Mouse (Mus musculus) layer of hippocampus, adult 18-20 months (tissue): ENCODE measurements around the gene Tbc1d8. TPM values are rescaled to one million over a fixed set of nuclear protein-coding genes. Genes with fewer than 3 reads are reported as not detected.

Experiments
- DNase-seq, 2 experiments: peaks; one replicate each; pipeline ENCODE4 v3.0.0; 2022; ENCODE audit warnings: low spot score in 2 of 2
- total RNA-seq, 2 experiments: library from RNA; stranded (reverse); gene quantifications; 2 replicates each; pipeline ENCODE4 v1.2.3; 2021

Gene Tbc1d8
- total RNA-seq, 2 experiments from 2014 or later, result 8.8 to 12.4 TPM

GRCm38 (mm10) chr1:39448238-39448637, 30.3 kb downstream of the Tbc1d8 start:
- no peak for DNase-seq

- peak; percentile 46 to 74 for DNase-seq
These were observed 32.4 kb downstream of the Tbc1d8 start for GRCm38 (mm10) chr1:39446178-39446577.

DNA sequence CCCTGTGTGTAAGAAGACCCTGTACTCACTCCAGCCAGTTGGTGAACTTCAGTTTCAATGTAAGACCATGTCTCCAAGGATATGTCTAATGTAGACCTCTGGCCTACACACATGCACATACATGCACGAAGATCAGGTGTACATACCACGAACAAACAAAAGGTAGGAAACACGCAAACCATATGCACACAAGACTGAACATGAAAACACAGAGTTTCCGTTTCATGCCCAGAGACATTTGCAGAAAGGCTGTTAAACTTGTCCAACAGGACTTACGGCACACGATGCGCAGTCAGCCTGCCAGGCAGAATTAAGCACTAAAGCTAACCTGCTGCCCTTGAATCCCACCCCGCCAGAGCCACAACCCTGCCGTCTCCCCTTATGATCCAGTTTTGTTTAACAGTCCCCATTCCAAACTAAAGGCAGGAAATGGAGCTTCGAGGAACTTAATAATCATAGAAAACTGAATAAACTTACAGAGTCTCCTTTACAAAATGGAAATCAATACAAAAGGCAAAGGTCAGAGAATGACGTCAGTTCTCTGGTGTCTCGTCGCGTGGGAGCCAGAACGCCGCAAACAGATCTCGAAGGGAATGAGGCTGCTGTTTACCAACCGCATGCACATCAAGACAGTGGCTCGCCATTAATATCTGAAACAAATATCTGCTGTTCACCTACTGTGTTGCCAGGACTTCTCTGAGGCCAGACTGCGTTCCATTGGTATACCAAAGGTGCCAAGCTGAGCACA, 33.1 kb downstream of the Tbc1d8 start:
- DNase-seq, result no peak

DNA sequence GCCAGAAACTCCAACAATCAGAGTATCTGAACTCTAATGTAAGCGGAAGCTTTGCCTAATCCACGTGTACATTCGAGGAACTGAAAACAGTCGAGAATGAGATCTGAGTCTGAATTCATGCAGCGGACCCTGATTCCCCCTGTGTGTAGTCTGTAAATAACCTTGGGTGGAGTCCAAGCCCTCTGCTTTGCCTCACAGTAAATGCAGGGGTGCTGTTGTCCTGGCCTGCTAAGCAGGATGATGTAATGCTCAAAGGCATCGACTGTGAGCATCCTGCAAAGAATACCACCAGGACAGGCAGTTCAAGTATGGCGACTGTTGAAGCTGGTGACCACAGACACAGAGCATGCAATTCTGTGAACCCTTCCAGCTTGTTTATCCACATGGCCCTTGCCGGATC, 34.8 kb downstream of the Tbc1d8 start:
- no peak for DNase-seq

DNA sequence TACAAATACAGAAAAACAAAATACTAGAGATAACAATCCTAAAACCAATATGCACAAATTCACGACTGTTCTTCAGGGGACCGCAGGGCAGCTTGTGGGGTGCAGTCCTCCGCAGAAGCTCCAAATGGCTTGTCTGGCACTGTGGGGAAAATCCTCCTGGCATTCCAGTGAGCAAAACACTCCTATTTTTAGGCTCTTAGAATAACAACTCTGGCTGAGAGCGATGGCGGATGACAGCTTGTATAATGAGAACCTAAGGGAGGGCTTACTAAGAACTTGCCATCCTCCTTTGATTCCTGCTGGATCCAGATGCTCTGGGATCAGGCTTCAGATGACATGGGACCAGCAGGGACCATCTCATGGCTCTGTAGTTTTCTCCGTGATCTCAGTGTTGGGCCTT, 36.9 kb downstream of the Tbc1d8 start:
- peak; percentile 61 to 77 for DNase-seq

- DNase-seq, result no peak
These were observed 38.6 kb downstream of the Tbc1d8 start for GRCm38 (mm10) chr1:39439661-39440548.

DNA sequence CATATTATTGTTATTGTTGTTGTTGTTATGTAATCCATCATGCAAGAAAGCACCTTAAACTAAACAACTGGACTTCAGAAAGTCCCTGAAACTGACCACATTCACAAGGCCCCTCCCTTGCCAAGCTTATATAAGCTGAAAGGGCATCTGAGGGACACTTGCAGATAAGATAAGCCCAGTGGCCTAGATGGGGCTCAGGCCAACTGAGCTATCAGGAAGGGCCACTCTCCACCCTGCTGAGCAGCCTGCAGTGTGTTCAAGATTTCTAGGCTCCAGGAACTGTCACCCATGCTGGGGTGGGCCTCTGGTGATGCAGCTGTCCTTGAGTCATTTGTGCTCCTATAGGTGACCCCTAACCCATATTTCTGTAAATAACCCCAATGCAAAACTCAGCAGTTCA, 39.9 kb downstream of the Tbc1d8 start:
- no peak for DNase-seq

DNA sequence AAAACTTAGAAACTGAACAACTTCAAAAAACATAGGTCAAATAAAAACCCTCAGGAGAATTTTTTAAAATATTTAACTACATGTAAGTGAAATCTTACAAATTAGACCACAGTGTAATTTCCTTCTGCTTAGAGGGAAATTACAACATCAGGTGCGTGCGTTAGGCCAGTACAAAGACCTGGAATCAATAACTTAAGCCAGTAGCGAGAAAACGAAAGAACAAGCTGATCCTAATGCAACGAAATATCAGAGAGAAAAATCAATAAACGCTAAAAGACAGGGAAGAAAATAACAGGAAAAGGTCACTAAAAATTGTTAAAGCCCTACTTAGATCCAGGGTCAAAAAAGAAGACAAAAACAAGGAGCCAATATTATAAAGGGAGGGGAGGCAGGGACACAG, 44.3 kb downstream of the Tbc1d8 start:
- no peak for DNase-seq

GRCm38 (mm10) chr1:39430020-39430419, 48.5 kb downstream of the Tbc1d8 start:
- DNase-seq, result no peak

GRCm38 (mm10) chr1:39429015-39429414, 49.5 kb downstream of the Tbc1d8 start:
- no peak for DNase-seq

DNA sequence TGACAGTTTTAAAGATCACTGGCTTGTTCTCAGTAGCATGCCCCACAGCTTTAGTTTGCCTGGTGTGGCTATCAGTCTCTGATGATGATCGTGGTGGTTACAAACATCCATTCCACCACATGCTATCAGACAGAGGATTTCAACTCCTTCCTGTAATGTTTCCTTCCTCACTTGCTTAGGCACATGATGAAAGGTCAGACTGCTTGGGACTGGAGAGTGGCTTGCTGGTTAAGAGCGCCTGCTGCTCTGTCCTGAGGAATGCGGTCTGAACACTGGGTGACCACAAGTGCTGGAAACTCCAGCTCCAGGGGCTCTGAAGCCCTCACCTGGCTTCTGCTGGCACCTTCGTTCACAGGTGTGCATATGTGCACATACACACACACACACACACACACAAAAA, 50.3 kb downstream of the Tbc1d8 start:
- DNase-seq, result no peak

GRCm38 (mm10) chr1:39425497-39425896, 53.1 kb downstream of the Tbc1d8 start:
- no peak for DNase-seq

GRCm38 (mm10) chr1:39420987-39421386, 57.6 kb downstream of the Tbc1d8 start:
- no peak for DNase-seq

DNA sequence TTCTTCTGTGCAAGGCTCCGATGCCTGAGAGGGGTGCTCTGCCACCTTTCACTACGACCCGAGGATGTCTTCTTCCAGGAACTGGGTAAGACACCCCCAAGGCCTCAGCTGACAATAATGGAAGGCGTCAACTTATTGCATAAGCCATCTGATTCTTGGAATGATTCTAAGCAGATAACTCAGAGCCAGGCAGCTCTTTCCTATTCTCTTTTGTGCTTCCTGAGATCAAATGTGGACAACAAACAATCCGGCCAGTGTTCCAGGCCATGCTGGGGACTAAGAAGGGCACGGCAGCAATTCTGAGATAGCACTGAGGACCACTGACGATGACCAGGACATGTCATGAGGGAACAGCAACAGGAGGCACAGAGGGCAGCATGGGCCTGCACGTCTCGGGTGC, 59.7 kb downstream of the Tbc1d8 start:
- no peak for DNase-seq

DNA sequence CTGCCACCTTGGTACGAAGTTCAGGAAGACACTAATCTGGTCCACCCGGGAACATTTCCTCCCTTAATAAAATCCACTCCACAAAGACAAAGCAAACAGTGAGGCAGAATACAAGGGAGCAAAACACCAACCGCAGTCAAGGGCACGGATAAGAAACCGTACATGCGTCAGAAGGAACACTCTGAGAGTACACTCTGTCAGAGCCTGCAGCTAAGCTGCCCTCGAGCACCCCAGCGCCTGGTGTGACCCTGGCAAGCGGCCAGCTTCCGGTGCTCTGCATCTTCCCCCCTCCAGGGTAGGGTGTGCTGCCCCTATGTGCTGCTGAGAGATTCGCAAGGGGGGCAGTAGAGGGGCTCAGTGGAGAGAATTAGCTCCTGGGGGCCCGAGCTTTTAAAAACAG, 60.7 kb downstream of the Tbc1d8 start:
- DNase-seq, result peak in 1 of 2 experiments; percentile 7

DNA sequence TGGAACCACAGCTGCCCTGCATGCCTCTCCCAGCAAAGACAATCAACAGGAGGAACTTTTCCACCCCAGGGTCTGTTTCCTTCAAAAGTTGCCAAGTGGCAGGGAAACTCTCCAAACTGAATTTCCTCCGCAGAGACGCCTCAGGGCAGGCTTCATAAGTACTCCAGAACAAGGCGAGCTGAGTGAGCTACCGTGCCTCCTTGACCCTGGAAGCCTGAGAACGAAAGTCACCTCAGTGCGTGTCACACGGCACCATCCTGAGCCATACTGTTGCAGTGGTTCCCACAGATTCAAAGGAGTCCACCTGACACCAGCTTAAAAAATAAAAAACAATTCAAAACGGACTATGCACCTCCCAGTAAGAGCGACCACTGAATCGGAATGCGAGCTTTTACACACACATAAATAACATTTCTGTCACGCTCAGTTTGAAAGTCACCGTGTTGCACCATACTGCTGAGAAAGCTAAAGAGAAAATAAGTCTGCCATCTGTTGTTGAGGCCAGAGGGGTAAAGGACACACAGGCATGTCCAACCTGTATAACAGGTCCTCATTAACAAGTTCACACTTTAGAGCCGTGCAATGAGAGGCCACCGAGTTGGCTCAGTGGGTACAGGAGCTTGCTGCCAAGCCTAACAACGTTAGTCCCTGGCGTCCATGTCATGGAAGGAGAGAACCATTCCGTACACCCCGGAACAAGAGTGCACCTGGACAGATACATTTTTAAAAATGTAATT, 68.3 kb downstream of the Tbc1d8 start:
- no peak for DNase-seq

- no peak for DNase-seq
These were observed 69.9 kb downstream of the Tbc1d8 start for GRCm38 (mm10) chr1:39408668-39409067.

- DNase-seq, result no peak
These were observed 70.4 kb downstream of the Tbc1d8 start for GRCm38 (mm10) chr1:39408123-39408522.

DNA sequence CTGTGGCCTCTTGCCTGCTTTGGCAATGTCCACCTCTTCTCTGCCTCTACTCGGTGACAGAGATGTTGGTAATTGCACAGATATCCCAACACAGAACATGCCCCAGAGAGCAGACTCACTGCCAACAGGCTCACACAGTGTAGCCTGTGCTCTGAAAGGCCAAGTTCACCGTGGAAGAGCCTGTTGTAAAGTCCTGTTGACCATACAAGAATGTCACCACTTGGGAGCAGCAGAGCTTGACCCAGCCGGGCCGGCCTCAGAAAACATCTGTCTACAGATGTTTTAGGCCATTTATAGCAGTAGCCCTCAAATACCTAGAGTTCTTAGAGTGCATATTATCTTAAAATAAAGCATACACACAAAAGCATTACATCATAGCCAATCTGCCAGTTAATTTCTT, 71.4 kb downstream of the Tbc1d8 start:
- no peak for DNase-seq

DNA sequence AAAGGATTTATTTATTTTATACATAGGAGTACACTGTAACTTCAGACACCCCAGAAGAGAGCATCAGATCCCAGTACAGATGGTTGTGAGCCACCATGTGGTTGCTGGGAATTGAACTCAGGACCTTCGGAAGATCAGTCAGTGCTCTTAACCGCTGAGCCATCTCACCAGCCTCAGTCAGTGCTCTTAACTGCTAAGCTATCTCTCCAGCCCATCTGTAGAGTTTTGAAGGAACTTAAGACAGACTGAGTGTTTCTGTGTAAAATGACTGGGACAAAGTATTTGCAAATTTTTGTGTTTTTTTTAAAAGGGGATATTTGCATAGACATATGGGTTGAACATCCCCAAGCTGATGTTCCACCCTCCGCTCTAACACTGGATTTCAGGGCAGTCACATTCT, 78.4 kb downstream of the Tbc1d8 start:
- DNase-seq, result no peak

DNA sequence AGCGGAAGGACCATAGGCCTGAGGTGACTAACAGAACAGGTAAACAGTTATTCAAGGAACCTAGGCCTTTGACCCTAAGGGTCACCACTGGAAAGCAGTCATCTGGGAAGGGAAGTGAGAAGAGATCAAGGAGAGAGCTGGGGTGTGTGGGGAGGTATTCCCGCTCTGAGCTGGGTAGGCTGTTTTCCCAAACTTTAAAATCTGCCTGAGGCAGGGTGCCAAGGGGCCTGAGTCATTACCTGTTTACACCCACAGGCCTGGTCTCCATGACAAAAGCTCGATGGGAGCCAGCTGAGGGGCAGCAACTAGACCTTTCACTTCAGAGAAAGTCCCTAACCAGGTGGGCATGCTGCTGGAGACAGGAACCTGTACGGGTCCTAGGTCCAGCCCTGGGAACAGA, 79.3 kb downstream of the Tbc1d8 start:
- no peak for DNase-seq

DNA sequence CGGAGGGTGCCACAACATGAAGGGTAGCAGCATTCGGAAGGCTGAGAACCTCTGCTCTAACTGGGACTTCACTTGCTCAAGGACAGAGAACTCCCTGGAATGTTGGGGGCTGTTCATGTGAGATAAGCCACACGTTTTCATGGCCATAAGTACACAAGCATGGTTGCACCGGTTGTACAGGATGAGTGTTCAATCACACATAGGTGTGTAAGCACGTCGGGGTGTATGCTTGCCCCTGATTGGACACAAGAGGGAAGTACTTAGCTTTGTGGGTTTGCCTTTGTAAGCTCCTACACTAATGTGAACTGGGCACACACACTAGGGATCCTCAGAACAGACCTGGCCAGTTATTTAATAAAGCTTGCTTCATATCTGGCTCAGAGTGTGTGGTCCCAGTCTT, 80.3 kb downstream of the Tbc1d8 start:
- no peak for DNase-seq
